Mouse (Mus musculus) kidney, adult 2 months (tissue): ENCODE results near the gene Slco2a1.

ENCODE experiments used
- CTCF ChIP-seq: fragments of 200-500 bp; conservative IDR thresholded peaks from 2 replicates; pipeline ENCODE4 v1.5.1; 2011; ENCODE audit warnings: low read depth, mild to moderate bottlenecking, control low read depth, low read length, moderate library complexity, mixed read lengths; ENCODE audit not compliant: insufficient read depth, insufficient read length
- POLR2A ChIP-seq: fragments of 200-500 bp; IDR thresholded peaks from one replicate; pipeline ENCODE4 v1.6.1; 2011; ENCODE audit warnings: low read depth, low read length, control low read depth

- TF ChIP-seq CTCF (no peak), POLR2A (no peak)
Observed at GRCm38 (mm10) chr9:103063591-103063990, 75.1 kb downstream of the Slco2a1 start.
